Mouse (Mus musculus): ENCODE measurements around the gene Myo1c.

- no peak for TF ChIP-seq CTCF (conservative IDR thresholded peaks at IDR 0.05; ENCODE audit: low read length)
- TF ChIP-seq NANOG (IDR thresholded peaks at IDR 0.05; ENCODE audit: borderline replicate concordance, low read length) = no peak
- TF ChIP-seq POU5F1 (IDR thresholded peaks at IDR 0.05; ENCODE audit: borderline replicate concordance, low read length) = no peak
Measured at GRCm38 (mm10) chr11:75722339-75722738, 72.0 kb downstream of the Myo1c start.
